Mouse (Mus musculus) liver, adult 2 months (tissue): ENCODE data around the gene Amotl2.

Experiments used
- CTCF ChIP-seq: fragments of 200-500 bp; IDR thresholded peaks from 2 replicates; pipeline ENCODE4 v1.5.1; 2011; ENCODE audit warnings: low read depth, low read length, control low read depth
- POLR2A ChIP-seq: fragments of 200-500 bp; IDR thresholded peaks from 2 replicates; pipeline ENCODE4 v1.6.1; 2011; ENCODE audit warnings: low read length, control low read depth; ENCODE audit not compliant: insufficient read depth; ENCODE audit errors: extremely low read depth

DNA sequence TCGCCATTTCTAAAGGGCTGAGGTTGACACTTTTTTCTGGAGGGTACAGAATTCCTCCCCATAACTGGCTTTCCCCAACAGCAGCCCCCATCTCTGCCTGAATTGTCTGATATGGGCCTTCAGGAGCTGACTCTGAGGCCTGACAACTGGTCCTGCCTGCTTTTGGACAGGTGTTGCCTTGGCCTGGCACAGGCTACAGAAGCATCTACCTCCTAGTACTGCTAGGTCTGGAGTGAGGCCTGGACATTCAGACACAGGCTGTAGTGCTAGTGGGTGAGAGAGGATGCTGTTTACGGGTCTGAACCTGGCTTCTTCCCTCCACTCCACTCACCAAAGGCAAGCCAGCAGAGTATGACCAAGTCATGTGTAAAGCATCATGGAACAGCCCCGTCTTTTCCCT lies 10.3 kb downstream of the Amotl2 start:
- TF ChIP-seq CTCF (no peak), POLR2A (no peak)
